Mouse (Mus musculus): ENCODE measurements around the gene Slmap. TPM values are rescaled to one million over a fixed set of nuclear protein-coding genes. Genes with fewer than 3 reads are reported as not detected.
A peak's percentile ranks its signal among the peaks of the same experiment; 100 is the strongest.
"Not testable (repeated sequence)": the region's sequence is repeated elsewhere in the genome, so short reads cannot be mapped to it uniquely, and the experiment has no call there.

The Slmap gene
- 28.0 and 28.9 TPM in 2 replicates for polyA plus RNA-seq (2014; fragmentation: Nextera tagmentation; extraction: Ambion mirVana)

- Histone ChIP-seq H3K36me3 (ENCODE audit: control insufficient read depth, insufficient read depth, low read length) (0 out of 2 replicates have a peak, but pooled peaks cover 4% of the 10 kb centered on the region), H3K4me1 (ENCODE audit: control insufficient read depth, insufficient read depth, low read length) (peaks cover 24% of the 10 kb centered on the region), H3K27me3 (replicated peaks; ENCODE audit: control insufficient read depth, insufficient read depth, low read length) (no peaks in the 10 kb centered on the region), H3K4me2 (ENCODE audit: low read depth, low read length) (peak within 1 kb of the TSS; percentile 69), H3K27ac (replicated peaks; ENCODE audit: low read depth, low read length) (peak within 1 kb of the TSS; percentile 68), H3K9me3 (ENCODE audit: control insufficient read depth, low read length) (no peaks in the 10 kb centered on the region), H3K4me3 (ENCODE audit: low read depth, low read length) (peak within 1 kb of the TSS; percentile 86), H3K9ac (ENCODE audit: low read depth, low read length) (peak within 1 kb of the TSS; percentile 86)
- DNase-seq (ENCODE audit: low spot score), result peak; percentile 100
- WGBS, result 20% methylated on average over 22 of the region's 33 CpGs
- ATAC-seq (ENCODE audit: low read depth), result peak; percentile 97
These were observed at the start of gene Slmap for GRCm38 (mm10) chr14:26534757-26535479. Gene Slmap (minus strand): TSS chr14:26534931.

- Histone ChIP-seq H3K9me3 (ENCODE audit: control insufficient read depth, low read length) (no peaks in the 10 kb centered on the region), H3K27me3 (replicated peaks; ENCODE audit: control insufficient read depth, insufficient read depth, low read length) (no peaks in the 10 kb centered on the region), H3K4me2 (ENCODE audit: low read depth, low read length) (no peak overlapping the region), H3K4me1 (ENCODE audit: control insufficient read depth, insufficient read depth, low read length) (peaks cover 8% of the 10 kb centered on the region; the same call in 1 of the 2 replicates), H3K27ac (replicated peaks; ENCODE audit: low read depth, low read length) (no peak overlapping the region), H3K9ac (ENCODE audit: low read depth, low read length) (no peak overlapping the region), H3K4me3 (ENCODE audit: low read depth, low read length) (no peak overlapping the region), H3K36me3 (ENCODE audit: control insufficient read depth, insufficient read depth, low read length) (0 out of 2 replicates have a peak, but pooled peaks cover 9% of the 10 kb centered on the region)
- ATAC-seq (ENCODE audit: low read depth) (no peak), DNase-seq (ENCODE audit: low spot score) (no peak)
- 87% methylated on average over 3 of the region's 3 CpGs for WGBS
These were observed 48.9 kb upstream of the Slmap start for GRCm38 (mm10) chr14:26583645-26584044.

- Histone ChIP-seq H3K4me3 (ENCODE audit: low read depth, low read length) (peak overlapping the region; percentile 96), H3K4me1 (ENCODE audit: control insufficient read depth, insufficient read depth, low read length) (peaks cover 5% of the 10 kb centered on the region; the same call in 1 of the 2 replicates), H3K9ac (ENCODE audit: low read depth, low read length) (peak overlapping the region; percentile 100), H3K27me3 (replicated peaks; ENCODE audit: control insufficient read depth, insufficient read depth, low read length) (no peaks in the 10 kb centered on the region), H3K36me3 (ENCODE audit: control insufficient read depth, insufficient read depth, low read length) (0 out of 2 replicates have a peak, but pooled peaks cover 5% of the 10 kb centered on the region), H3K27ac (replicated peaks; ENCODE audit: low read depth, low read length) (peak overlapping the region; percentile 97), H3K4me2 (ENCODE audit: low read depth, low read length) (peak overlapping the region; percentile 69), H3K9me3 (ENCODE audit: control insufficient read depth, low read length) (no peaks in the 10 kb centered on the region)
- peak; percentile 97 for ATAC-seq (ENCODE audit: low read depth)
- peak; percentile 97 for DNase-seq (ENCODE audit: low spot score)
- under 1% methylated on average over 48 of the region's 79 CpGs for WGBS
These were observed 44.9 kb upstream of the Slmap start for GRCm38 (mm10) chr14:26579346-26580343.

- H3K4me3 ChIP-seq (ENCODE audit: low read depth, low read length), result peak overlapping the region; percentile 96
- no peaks in the 10 kb centered on the region for H3K9me3 ChIP-seq (ENCODE audit: control insufficient read depth, low read length)
- ATAC-seq (ENCODE audit: low read depth) (no peak), DNase-seq (ENCODE audit: low spot score) (no peak)
- no peak overlapping the region for H3K27ac ChIP-seq (replicated peaks; ENCODE audit: low read depth, low read length)
- H3K27me3 ChIP-seq (replicated peaks; ENCODE audit: control insufficient read depth, insufficient read depth, low read length), result no peaks in the 10 kb centered on the region
- H3K36me3 ChIP-seq (ENCODE audit: control insufficient read depth, insufficient read depth, low read length), result 0 out of 2 replicates have a peak, but pooled peaks cover 5% of the 10 kb centered on the region
- 78% methylated on average over 6 of the region's 6 CpGs for WGBS
- H3K4me2 ChIP-seq (ENCODE audit: low read depth, low read length), result peak overlapping the region; percentile 69
- peaks cover 5% of the 10 kb centered on the region; the same call in 1 of the 2 replicates for H3K4me1 ChIP-seq (ENCODE audit: control insufficient read depth, insufficient read depth, low read length)
- no peak overlapping the region for H3K9ac ChIP-seq (ENCODE audit: low read depth, low read length)
These were observed 44.1 kb upstream of the Slmap start for GRCm38 (mm10) chr14:26578791-26579191.

- H3K27me3 ChIP-seq (replicated peaks; ENCODE audit: control insufficient read depth, insufficient read depth, low read length), result no peaks in the 10 kb centered on the region
- 59% methylated on average over 3 of the region's 3 CpGs for WGBS
- ATAC-seq (ENCODE audit: low read depth), result no peak
- no peaks in the 10 kb centered on the region for H3K36me3 ChIP-seq (ENCODE audit: control insufficient read depth, insufficient read depth, low read length)
- DNase-seq (ENCODE audit: low spot score), result no peak
- H3K9me3 ChIP-seq (ENCODE audit: control insufficient read depth, low read length), result no peaks in the 10 kb centered on the region
- no peak overlapping the region for H3K4me2 ChIP-seq (ENCODE audit: low read depth, low read length)
- H3K9ac ChIP-seq (ENCODE audit: low read depth, low read length), result no peak overlapping the region
- H3K4me1 ChIP-seq (ENCODE audit: control insufficient read depth, insufficient read depth, low read length), result peaks cover 5% of the 10 kb centered on the region; the same call in 1 of the 2 replicates
- no peak overlapping the region for H3K27ac ChIP-seq (replicated peaks; ENCODE audit: low read depth, low read length)
- H3K4me3 ChIP-seq (ENCODE audit: low read depth, low read length), result no peak overlapping the region
These were observed 41.6 kb upstream of the Slmap start for GRCm38 (mm10) chr14:26576255-26576780.

- not testable (repeated sequence) for H3K36me3 ChIP-seq (ENCODE audit: control insufficient read depth, insufficient read depth, low read length); H3K4me2 ChIP-seq (ENCODE audit: low read depth, low read length); DNase-seq (ENCODE audit: low spot score); H3K9me3 ChIP-seq (ENCODE audit: control insufficient read depth, low read length); H3K4me1 ChIP-seq (ENCODE audit: control insufficient read depth, insufficient read depth, low read length); H3K27ac ChIP-seq (replicated peaks; ENCODE audit: low read depth, low read length); H3K27me3 ChIP-seq (replicated peaks; ENCODE audit: control insufficient read depth, insufficient read depth, low read length); ATAC-seq (ENCODE audit: low read depth); H3K4me3 ChIP-seq (ENCODE audit: low read depth, low read length); H3K9ac ChIP-seq (ENCODE audit: low read depth, low read length)
- WGBS, result 83% methylated on average over 5 of the region's 5 CpGs
These were observed 38.8 kb upstream of the Slmap start, which contains the start of gene Dennd6a for GRCm38 (mm10) chr14:26573556-26573955. Gene Dennd6a (plus strand): TSS chr14:26573856.

- DNase-seq (ENCODE audit: low spot score), result no peak
- no peaks in the 10 kb centered on the region for H3K9me3 ChIP-seq (ENCODE audit: control insufficient read depth, low read length)
- H3K27me3 ChIP-seq (replicated peaks; ENCODE audit: control insufficient read depth, insufficient read depth, low read length), result no peaks in the 10 kb centered on the region
- no peak overlapping the region for H3K4me2 ChIP-seq (ENCODE audit: low read depth, low read length)
- H3K27ac ChIP-seq (replicated peaks; ENCODE audit: low read depth, low read length), result no peak overlapping the region
- H3K9ac ChIP-seq (ENCODE audit: low read depth, low read length), result no peak overlapping the region
- no peak overlapping the region for H3K4me3 ChIP-seq (ENCODE audit: low read depth, low read length)
- ATAC-seq (ENCODE audit: low read depth), result no peak
- WGBS, result 58% methylated on average over 4 of the region's 4 CpGs
- no peaks in the 10 kb centered on the region for H3K36me3 ChIP-seq (ENCODE audit: control insufficient read depth, insufficient read depth, low read length)
- H3K4me1 ChIP-seq (ENCODE audit: control insufficient read depth, insufficient read depth, low read length), result no peaks in the 10 kb centered on the region
These were observed 37.4 kb upstream of the Slmap start for GRCm38 (mm10) chr14:26571951-26572675.
